Mouse (Mus musculus): Measurements from ENCODE around the gene Vmn2r79.
"Not testable (repeated sequence)": the region's sequence is repeated elsewhere in the genome, so short reads cannot be mapped to it uniquely, and the experiment has no call there.

The Vmn2r79 gene

GRCm38 (mm10) chr7:86995815-86996214, at the start of gene Vmn2r79:
Gene Vmn2r79, plus strand, starts transcription at chr7:86996115.
- in situ Hi-C loops (cut with MboI, MseI): not testable (repeated sequence)

- in situ Hi-C loops (cut with MboI, MseI): no loop called here
Observed at GRCm38 (mm10) chr7:86994700-86995099, 1.2 kb upstream of the Vmn2r79 start.

GRCm38 (mm10) chr7:87026486-87026885, 30.6 kb downstream of the Vmn2r79 start:
- in situ Hi-C loops (cut with MboI, MseI): not testable (repeated sequence)

GRCm38 (mm10) chr7:87063576-87063975, 67.7 kb downstream of the Vmn2r79 start:
- in situ Hi-C loops (cut with MboI, MseI): no loop called here

Measured in regulatory T cell (primary cell).